Mouse (Mus musculus): ENCODE results near the gene Gm28845. TPM values are rescaled to one million over a fixed set of nuclear protein-coding genes. Genes with fewer than 3 reads are reported as not detected.

Gene Gm28845
- polyA plus RNA-seq (2012; rRNA removed; ENCODE audit: low replicate concordance), result not detected in 2 replicates

DNA sequence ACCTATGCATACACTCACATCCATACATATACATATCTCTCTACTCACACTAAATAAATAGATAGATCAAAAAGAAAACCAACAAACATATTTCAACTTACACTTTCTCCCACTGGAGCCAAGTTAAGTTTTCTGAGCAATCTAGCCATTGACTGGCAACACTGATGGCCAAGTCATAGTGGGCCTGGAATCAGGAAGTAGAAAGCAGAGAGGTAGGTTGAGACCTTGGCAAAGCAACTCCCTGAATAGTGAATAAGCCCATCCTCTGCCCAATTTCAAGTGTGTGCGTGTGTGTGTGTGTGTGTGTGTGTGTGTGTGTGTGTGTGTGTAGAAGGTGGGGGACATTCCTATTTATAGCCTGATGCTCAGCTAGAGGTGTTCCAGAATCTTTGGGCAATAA is at the start of gene Gm28845:
Gene Gm28845, minus strand, starts transcription at position 121 of the 400 bp plus-strand sequence.

DNA sequence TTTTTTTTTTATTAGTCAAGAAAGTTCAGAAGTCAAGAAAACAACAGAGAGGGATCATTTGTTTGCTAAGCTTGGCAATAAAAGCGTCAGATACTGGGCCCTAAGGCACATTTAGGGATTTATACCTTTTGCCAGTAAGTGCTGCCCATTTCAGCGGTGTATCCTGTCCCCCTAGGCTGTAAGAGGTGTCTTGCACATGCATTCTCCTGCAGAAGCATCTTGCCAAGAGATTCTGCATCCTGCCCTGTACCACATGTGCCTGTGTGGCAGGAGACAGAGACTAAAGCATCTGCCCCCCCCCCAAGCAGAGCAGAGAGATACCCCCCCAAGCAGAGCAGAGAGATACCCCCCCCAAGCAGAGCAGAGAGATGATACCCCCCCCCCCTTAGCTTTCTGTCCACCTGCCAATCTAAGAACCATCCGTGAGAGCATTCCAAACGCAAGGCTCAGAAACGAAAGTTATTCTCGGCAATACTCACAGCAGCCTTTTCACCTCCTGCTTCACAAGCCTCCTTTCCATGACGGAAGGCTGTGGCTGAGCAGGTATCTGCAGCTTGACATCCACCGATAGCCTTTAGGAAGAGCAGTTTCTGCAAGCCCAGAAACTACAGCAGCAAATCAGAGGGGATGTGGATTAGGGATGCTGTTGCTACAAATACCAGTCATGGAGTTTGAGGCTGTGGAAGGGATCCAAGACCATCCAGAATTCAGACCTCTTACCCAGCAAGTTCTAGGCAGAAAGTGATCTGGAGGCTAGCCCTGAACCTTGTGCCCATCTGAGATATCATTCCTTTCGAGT is 3.4 kb upstream of the Gm28845 start, which contains the start of gene D630023F18Rik:
Gene D630023F18Rik, minus strand, starts transcription at position 641 of the 799 bp plus-strand sequence.

DNA sequence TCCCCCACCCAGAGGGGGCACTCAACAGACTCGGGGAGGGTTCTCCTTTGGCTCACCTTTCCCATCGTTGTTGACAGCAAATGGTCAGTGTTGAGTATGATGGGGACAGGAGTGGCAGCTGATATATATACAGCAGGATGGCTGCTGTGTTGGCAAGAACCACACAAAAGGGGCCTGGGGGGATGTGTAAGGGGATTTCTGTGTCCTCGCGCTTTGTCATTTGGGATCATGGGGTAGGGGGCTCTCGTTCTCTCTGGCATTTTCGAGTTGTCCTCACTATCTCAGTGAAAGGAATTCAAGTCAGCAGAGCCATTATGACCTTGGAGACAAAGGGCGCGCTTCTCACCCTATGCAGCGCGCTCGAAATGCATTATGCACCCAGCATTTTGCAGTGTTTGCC is 16.1 kb downstream of the Gm28845 start, which contains the start of gene Cryga:
Gene Cryga, minus strand, starts transcription at position 101 of the 400 bp plus-strand sequence.

DNA sequence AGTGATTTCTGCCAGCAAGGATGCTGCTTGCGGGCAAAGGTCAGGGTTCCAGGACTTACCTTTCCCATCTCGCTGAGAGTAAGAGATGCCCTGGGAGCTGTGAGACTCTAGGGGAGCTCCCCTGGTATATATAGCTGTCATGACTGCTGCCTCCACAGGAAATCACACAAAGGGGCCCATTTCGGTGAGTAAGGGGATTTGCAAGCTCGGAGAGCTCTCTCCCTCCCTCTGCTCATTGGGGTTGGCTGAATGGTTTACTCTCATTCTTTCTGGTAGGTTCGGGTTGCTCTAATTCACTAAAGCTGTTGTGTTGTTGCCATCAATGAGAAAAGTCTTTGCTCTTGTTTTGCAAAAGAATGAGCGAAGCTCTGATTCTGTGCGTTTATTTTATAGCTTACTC is 37.2 kb downstream of the Gm28845 start, which contains the start of gene Crygb:
Gene Crygb, minus strand, starts transcription at position 101 of the 400 bp plus-strand sequence.

DNA sequence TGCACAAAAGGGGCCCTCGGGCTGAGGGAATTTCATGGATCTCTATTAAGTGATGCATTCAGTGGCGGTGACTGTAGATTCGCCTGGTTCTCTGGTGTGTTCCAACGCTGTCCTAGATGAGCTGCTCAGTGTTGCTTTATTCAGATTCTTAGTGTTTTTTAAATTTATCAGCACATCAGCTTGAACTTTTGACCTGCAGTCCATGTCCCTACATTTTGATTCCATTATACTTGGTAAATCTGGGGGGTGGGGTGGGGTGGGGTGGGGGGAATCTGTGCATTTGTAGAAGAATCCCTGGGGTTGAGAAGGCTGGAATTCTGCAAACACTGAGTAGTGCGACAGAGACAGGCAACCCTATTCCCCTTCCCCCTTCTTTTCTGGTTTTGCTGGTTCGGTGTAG is 45.8 kb downstream of the Gm28845 start, which contains the start of gene Crygc:
Gene Crygc, minus strand, starts transcription at position 101 of the 400 bp plus-strand sequence.

DNA sequence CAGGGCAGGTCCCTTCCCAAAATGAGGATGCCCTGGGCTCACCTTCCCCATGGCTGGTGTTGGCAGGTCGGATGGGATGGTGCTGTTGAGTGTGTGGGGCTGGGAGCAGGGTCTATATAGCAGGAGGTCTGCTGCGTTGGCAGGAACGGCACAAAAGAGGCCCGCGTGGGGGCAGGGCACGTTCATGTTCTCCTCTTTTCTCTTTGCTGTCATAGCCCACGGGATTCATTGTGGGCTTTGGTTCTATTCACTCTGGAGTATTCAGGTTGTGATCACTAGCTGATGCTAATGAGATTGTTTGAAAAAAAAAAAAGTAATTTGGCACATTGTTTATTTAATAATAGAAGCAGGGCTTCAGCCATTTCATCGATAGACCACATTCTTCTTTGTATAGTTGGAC is 56.0 kb downstream of the Gm28845 start, which contains the start of gene Crygd:
Gene Crygd, minus strand, starts transcription at position 101 of the 400 bp plus-strand sequence.

DNA sequence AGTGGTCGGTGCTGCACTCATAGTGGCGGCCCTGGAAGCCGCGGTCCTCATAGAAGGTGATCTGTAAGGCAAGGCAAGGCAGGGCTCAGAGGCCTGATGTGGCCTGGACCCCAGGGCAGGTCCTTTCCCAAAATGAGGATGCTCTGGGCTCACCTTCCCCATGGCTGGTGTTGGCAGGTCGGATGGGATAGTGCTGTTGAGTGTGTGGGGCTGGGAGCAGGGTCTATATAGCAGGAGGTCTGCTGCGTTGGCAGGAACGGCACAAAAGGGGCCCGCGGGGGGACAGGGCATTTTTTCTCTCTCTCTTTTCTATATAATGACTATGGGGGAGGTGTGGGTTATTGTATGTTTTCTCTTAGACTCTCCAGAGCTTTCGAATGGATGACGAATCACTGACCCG is 68.4 kb downstream of the Gm28845 start, which contains the start of gene Cryge:
Gene Cryge, minus strand, starts transcription at position 198 of the 400 bp plus-strand sequence.

Other genes with a start within 250 kb of the Gm28845 start
- gene Plekhm3, start 162.7 kb downstream of the Gm28845 start, polyA plus RNA-seq (2012; rRNA removed; ENCODE audit: low replicate concordance), result 7.2 and 9.1 TPM in 2 replicates
- 0.13 and 2.4 TPM in 2 replicates for gene Akr1cl, start 86.8 kb downstream of the Gm28845 start, polyA plus RNA-seq (2012; rRNA removed; ENCODE audit: low replicate concordance)
- not detected in 2 replicates for gene Cryge, start 68.4 kb downstream of the Gm28845 start, polyA plus RNA-seq (2012; rRNA removed; ENCODE audit: low replicate concordance)
- gene Crygd, start 56.1 kb downstream of the Gm28845 start, polyA plus RNA-seq (2012; rRNA removed; ENCODE audit: low replicate concordance), result not detected in 2 replicates
- not detected in 2 replicates for gene Crygc, start 45.9 kb downstream of the Gm28845 start, polyA plus RNA-seq (2012; rRNA removed; ENCODE audit: low replicate concordance)
- not detected in 2 replicates for gene Crygb, start 37.3 kb downstream of the Gm28845 start, polyA plus RNA-seq (2012; rRNA removed; ENCODE audit: low replicate concordance)
- not detected in 2 replicates for gene Cryga, start 16.2 kb downstream of the Gm28845 start, polyA plus RNA-seq (2012; rRNA removed; ENCODE audit: low replicate concordance)
- gene D630023F18Rik, start 3.7 kb upstream of the Gm28845 start, polyA plus RNA-seq (2012; rRNA removed; ENCODE audit: low replicate concordance), result not detected in 2 replicates
- gene Idh1, start 66.9 kb upstream of the Gm28845 start, polyA plus RNA-seq (2012; rRNA removed; ENCODE audit: low replicate concordance), result 99.9 and 170 TPM in 2 replicates
- gene Pikfyve, start 67.1 kb upstream of the Gm28845 start, polyA plus RNA-seq (2012; rRNA removed; ENCODE audit: low replicate concordance), result 11.5 and 14.1 TPM in 2 replicates
- gene Pth2r, start 162.5 kb upstream of the Gm28845 start, polyA plus RNA-seq (2012; rRNA removed; ENCODE audit: low replicate concordance), result not detected in 2 replicates